Mouse (Mus musculus): Measurements from ENCODE around the gene P4ha1. TPM values are rescaled to one million over a fixed set of nuclear protein-coding genes. Genes with fewer than 3 reads are reported as not detected.
"Not testable (repeated sequence)": the region's sequence is repeated elsewhere in the genome, so short reads cannot be mapped to it uniquely, and the experiment has no call there.

Gene P4ha1
- polyA plus RNA-seq, 1 experiment = 10.7 TPM

- no peak for TF ChIP-seq FLI1 (IDR thresholded peaks at IDR 0.05; ENCODE audit: low read length)
- TF ChIP-seq GATA1 (IDR thresholded peaks at IDR 0.05; ENCODE audit: borderline replicate concordance, low read length) = no peak
- Histone ChIP-seq H3K4me1 (peaks cover 67% of the 10 kb centered on the region), H3K36me3 (replicated peaks; ENCODE audit: low read length) (peaks cover 2% of the 10 kb centered on the region), H3K27me3 (replicated peaks) (peaks cover 47% of the 10 kb centered on the region), H3K9me3 (peaks cover 13% of the 10 kb centered on the region), H3K4me3 (replicated peaks) (peak overlapping the region; percentile 62)
Measured at GRCm38 (mm10) chr10:59291536-59291935, 31.6 kb upstream of the P4ha1 start.

GRCm38 (mm10) chr10:59292079-59292478 is 31.0 kb upstream of the P4ha1 start:
- Histone ChIP-seq H3K9me3 (peaks cover 8% of the 10 kb centered on the region), H3K27me3 (replicated peaks) (peaks cover 47% of the 10 kb centered on the region), H3K4me3 (replicated peaks) (peak overlapping the region; percentile 67), H3K4me1 (peaks cover 66% of the 10 kb centered on the region), H3K36me3 (replicated peaks; ENCODE audit: low read length) (peaks cover under 1% of the 10 kb centered on the region)
- TF ChIP-seq GATA1 (IDR thresholded peaks at IDR 0.05; ENCODE audit: borderline replicate concordance, low read length) = no peak
- no peak for TF ChIP-seq FLI1 (IDR thresholded peaks at IDR 0.05; ENCODE audit: low read length)

- Histone ChIP-seq H3K27me3 (replicated peaks) (peaks cover 47% of the 10 kb centered on the region), H3K9me3 (peaks cover 3% of the 10 kb centered on the region; the same call in 1 of the 2 replicates), H3K36me3 (replicated peaks; ENCODE audit: low read length) (no peaks in the 10 kb centered on the region), H3K4me3 (replicated peaks) (peak overlapping the region; percentile 67), H3K4me1 (peaks cover 62% of the 10 kb centered on the region)
- TF ChIP-seq GATA1 (IDR thresholded peaks at IDR 0.05; ENCODE audit: borderline replicate concordance, low read length) = no peak
- TF ChIP-seq FLI1 (IDR thresholded peaks at IDR 0.05; ENCODE audit: low read length) = no peak
Measured at GRCm38 (mm10) chr10:59292558-59292957, 30.5 kb upstream of the P4ha1 start.

GRCm38 (mm10) chr10:59295241-59295811 is 27.8 kb upstream of the P4ha1 start:
- peaks cover 64% of the 10 kb centered on the region for H3K4me1 ChIP-seq
- TF ChIP-seq FLI1 (IDR thresholded peaks at IDR 0.05; ENCODE audit: low read length) (no peak), GATA1 (IDR thresholded peaks at IDR 0.05; ENCODE audit: borderline replicate concordance, low read length) (no peak)
- no peaks in the 10 kb centered on the region for H3K36me3 ChIP-seq (replicated peaks; ENCODE audit: low read length)
- peaks cover 38% of the 10 kb centered on the region for H3K27me3 ChIP-seq (replicated peaks)
- peak overlapping the region; percentile 34 for H3K4me3 ChIP-seq (replicated peaks)
- H3K9me3 ChIP-seq = 0 out of 2 replicates have a peak, but pooled peaks cover 6% of the 10 kb centered on the region

- Histone ChIP-seq H3K4me1 (peaks cover 62% of the 10 kb centered on the region), H3K27me3 (replicated peaks) (peaks cover 30% of the 10 kb centered on the region), H3K9me3 (peaks cover 13% of the 10 kb centered on the region), H3K4me3 (replicated peaks) (peak overlapping the region; percentile 48), H3K36me3 (replicated peaks; ENCODE audit: low read length) (no peaks in the 10 kb centered on the region)
- no peak for TF ChIP-seq FLI1 (IDR thresholded peaks at IDR 0.05; ENCODE audit: low read length)
- TF ChIP-seq GATA1 (IDR thresholded peaks at IDR 0.05; ENCODE audit: borderline replicate concordance, low read length) = no peak
Measured at GRCm38 (mm10) chr10:59296261-59296660, 26.8 kb upstream of the P4ha1 start.

GRCm38 (mm10) chr10:59302671-59303070 is 20.4 kb upstream of the P4ha1 start:
- H3K36me3 ChIP-seq (replicated peaks; ENCODE audit: low read length); H3K4me3 ChIP-seq (replicated peaks); H3K27me3 ChIP-seq (replicated peaks): not testable (repeated sequence)
- H3K4me1 ChIP-seq = peaks cover 16% of the 10 kb centered on the region; the same call in 1 of the 2 replicates
- peaks cover 35% of the 10 kb centered on the region for H3K9me3 ChIP-seq

GRCm38 (mm10) chr10:59308993-59309715 is 13.9 kb upstream of the P4ha1 start:
- H3K4me3 ChIP-seq (replicated peaks) = peak overlapping the region; percentile 46

GRCm38 (mm10) chr10:59310124-59310523 is 13.0 kb upstream of the P4ha1 start:
- H3K36me3 ChIP-seq (replicated peaks; ENCODE audit: low read length) = no peaks in the 10 kb centered on the region
- H3K4me1 ChIP-seq = peaks cover 34% of the 10 kb centered on the region
- no peaks in the 10 kb centered on the region for H3K27me3 ChIP-seq (replicated peaks)
- H3K9me3 ChIP-seq = peaks cover 14% of the 10 kb centered on the region
- no peak for TF ChIP-seq GATA1 (IDR thresholded peaks at IDR 0.05; ENCODE audit: borderline replicate concordance, low read length)
- TF ChIP-seq FLI1 (IDR thresholded peaks at IDR 0.05; ENCODE audit: low read length) = no peak
- H3K4me3 ChIP-seq (replicated peaks) = peak overlapping the region; percentile 12

More at GRCm38 (mm10) chr10:59308993-59309715, 13.9 kb upstream of the P4ha1 start:
- Histone ChIP-seq H3K9me3 (peaks cover 14% of the 10 kb centered on the region), H3K4me1 (peaks cover 34% of the 10 kb centered on the region), H3K27me3 (replicated peaks) (no peaks in the 10 kb centered on the region), H3K36me3 (replicated peaks; ENCODE audit: low read length) (no peaks in the 10 kb centered on the region)
- TF ChIP-seq FLI1 (IDR thresholded peaks at IDR 0.05; ENCODE audit: low read length) (no peak), GATA1 (IDR thresholded peaks at IDR 0.05; ENCODE audit: borderline replicate concordance, low read length) (no peak)

- no peaks in the 10 kb centered on the region for H3K27me3 ChIP-seq (replicated peaks)
- TF ChIP-seq GATA1 (IDR thresholded peaks at IDR 0.05; ENCODE audit: borderline replicate concordance, low read length) (no peak), FLI1 (IDR thresholded peaks at IDR 0.05; ENCODE audit: low read length) (no peak)
Measured at GRCm38 (mm10) chr10:59310691-59311457, 12.2 kb upstream of the P4ha1 start.

GRCm38 (mm10) chr10:59311881-59312280 is 11.2 kb upstream of the P4ha1 start:
- Histone ChIP-seq H3K9me3 (peaks cover 20% of the 10 kb centered on the region), H3K4me3 (replicated peaks) (no peak overlapping the region), H3K27me3 (replicated peaks) (no peaks in the 10 kb centered on the region), H3K4me1 (peaks cover 34% of the 10 kb centered on the region), H3K36me3 (replicated peaks; ENCODE audit: low read length) (no peaks in the 10 kb centered on the region)
- TF ChIP-seq GATA1 (IDR thresholded peaks at IDR 0.05; ENCODE audit: borderline replicate concordance, low read length) (no peak), FLI1 (IDR thresholded peaks at IDR 0.05; ENCODE audit: low read length) (no peak)

More at GRCm38 (mm10) chr10:59310691-59311457, 12.2 kb upstream of the P4ha1 start:
- Histone ChIP-seq H3K4me1 (peaks cover 34% of the 10 kb centered on the region), H3K9me3 (peaks cover 20% of the 10 kb centered on the region), H3K36me3 (replicated peaks; ENCODE audit: low read length) (no peaks in the 10 kb centered on the region), H3K4me3 (replicated peaks) (no peak overlapping the region)
